Mouse (Mus musculus) liver, embryonic 13.5 days (tissue): ENCODE measurements around the gene Slc28a3. TPM values are rescaled to one million over a fixed set of nuclear protein-coding genes. Genes with fewer than 3 reads are reported as not detected.

Experiments
- ATAC-seq: fragments of 200-750 bp; cut with Nextera tagmentation; 2 replicates; pipeline ENCODE4 v1.8.0; 2017; ENCODE audit warnings: low read depth, mild to moderate bottlenecking, moderate number of reproducible peaks, moderate library complexity
- DNase-seq: peaks from one replicate; pipeline ENCODE4 v3.0.0; 2022
- H3K27ac ChIP-seq: fragments of 300-500 bp; sonication (generic); 2 replicates; pipeline ENCODE4 v1.5.1; 2015; ENCODE audit warnings: moderate library complexity, mild to moderate bottlenecking, inconsistent platforms
- H3K27me3 ChIP-seq: fragments of 300-500 bp; sonication (generic); 2 replicates; pipeline ENCODE4 v1.6.1; 2015; ENCODE audit warnings: mild to moderate bottlenecking, inconsistent platforms
- H3K36me3 ChIP-seq: fragments of 300-500 bp; sonication (generic); 2 replicates; pipeline ENCODE4 v1.6.1; 2015; ENCODE audit warnings: mild to moderate bottlenecking, inconsistent platforms
- H3K4me1 ChIP-seq: fragments of 300-500 bp; sonication (generic); replicated peaks from 2 replicates; pipeline ENCODE4 v1.6.1; 2015; ENCODE audit warnings: inconsistent platforms
- H3K4me2 ChIP-seq: fragments of 300-500 bp; sonication (generic); 2 replicates; pipeline ENCODE4 v1.6.1; 2015; ENCODE audit warnings: inconsistent platforms, mild to moderate bottlenecking, moderate library complexity
- H3K4me3 ChIP-seq: fragments of 300-500 bp; sonication (generic); replicated peaks from 2 replicates; pipeline ENCODE4 v1.5.1; 2015; ENCODE audit warnings: mild to moderate bottlenecking, inconsistent platforms
- H3K9ac ChIP-seq: fragments of 300-500 bp; sonication (generic); 2 replicates; pipeline ENCODE4 v1.6.1; 2015; ENCODE audit warnings: mild to moderate bottlenecking, inconsistent platforms
- H3K9me3 ChIP-seq: fragments of 300-500 bp; sonication (generic); replicated peaks from 2 replicates; pipeline ENCODE4 v1.6.1; 2016; ENCODE audit warnings: inconsistent platforms
- WGBS: fragments of 180-500 bp; shearing (Covaris S2); methylation state at CpG from one replicate; pipeline ENCODE4 v1.1.7; 2015; ENCODE audit not compliant: insufficient replicate concordance; 5-methylcytosine and 5-hydroxymethylcytosine counted together
- polyA plus RNA-seq: library from polyadenylated mRNA; unstranded; fragments of >200 nt; fragmentation: Nextera tagmentation; extraction: Ambion mirVana; gene quantifications from 2 replicates; pipeline ENCODE4 v1.2.1, GENCODE M21; 2015

Gene Slc28a3
- polyA plus RNA-seq, 1 experiment from 2014 or later = not detected

- Histone ChIP-seq H3K27ac (peak overlapping the region; percentile 88), H3K4me1 (peaks cover 76% of the 10 kb centered on the region), H3K9ac (0 out of 2 replicates have a peak overlapping the region, but pooled peaks have one; percentile 35), H3K4me2 (peak overlapping the region; percentile 82), H3K27me3 (0 out of 2 replicates have a peak, but pooled peaks cover 6% of the 10 kb centered on the region), H3K36me3 (no peaks in the 10 kb centered on the region), H3K9me3 (no peaks in the 10 kb centered on the region), H3K4me3 (no peak overlapping the region)
- DNase-seq = peak; percentile 28
- ATAC-seq = peak; percentile 40
- WGBS = 49% methylated on average over 9 of the region's 9 CpGs
Measured at GRCm38 (mm10) chr13:58521331-58522030, 89.2 kb downstream of the Slc28a3 start.

DNA sequence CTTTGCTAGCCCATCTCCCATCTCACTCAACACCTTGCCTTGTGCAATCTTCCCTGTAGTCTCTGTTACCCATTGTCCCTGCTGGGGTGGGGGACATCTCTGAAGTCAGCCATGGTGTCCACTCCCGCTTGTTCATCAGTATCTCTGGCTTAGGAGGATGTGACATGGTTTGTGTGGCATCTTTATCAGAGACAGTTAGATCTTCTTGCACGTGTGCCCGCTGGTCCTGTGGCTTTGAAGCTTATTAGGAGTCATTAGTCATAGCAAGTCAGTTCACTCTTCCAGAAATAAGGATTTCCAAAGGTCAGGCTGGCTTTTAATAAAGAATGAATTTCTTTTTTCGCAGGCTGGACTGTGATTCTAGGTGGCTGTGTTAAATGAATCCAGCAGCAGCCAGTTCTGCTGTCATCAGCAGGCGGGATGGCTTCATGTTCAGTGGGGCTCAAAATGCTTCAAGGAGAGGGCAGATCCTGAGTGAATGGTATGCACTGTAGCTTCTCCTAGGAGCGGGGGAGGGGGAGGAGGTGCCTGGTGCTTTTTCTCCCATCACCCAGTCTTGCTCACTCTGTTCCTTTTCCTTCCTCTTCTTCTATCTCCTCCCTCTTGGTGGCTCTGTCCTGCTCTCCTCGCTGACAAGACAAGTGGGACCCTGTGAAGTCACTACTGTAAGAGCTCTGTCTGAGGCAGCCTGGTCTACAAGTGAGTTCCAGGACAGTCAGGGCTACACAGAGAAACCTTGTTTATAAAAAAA is 89.9 kb downstream of the Slc28a3 start:
- Histone ChIP-seq H3K27ac (peak overlapping the region; percentile 88), H3K4me2 (peak overlapping the region; percentile 82), H3K4me1 (peaks cover 84% of the 10 kb centered on the region), H3K36me3 (no peaks in the 10 kb centered on the region), H3K9me3 (no peaks in the 10 kb centered on the region), H3K27me3 (0 out of 2 replicates have a peak, but pooled peaks cover 6% of the 10 kb centered on the region), H3K9ac (peak overlapping the region; percentile 35; the same call in 1 of the 2 replicates), H3K4me3 (no peak overlapping the region)
- ATAC-seq (no peak), DNase-seq (no peak)
- 40% methylated on average over 7 of the region's 7 CpGs for WGBS

DNA sequence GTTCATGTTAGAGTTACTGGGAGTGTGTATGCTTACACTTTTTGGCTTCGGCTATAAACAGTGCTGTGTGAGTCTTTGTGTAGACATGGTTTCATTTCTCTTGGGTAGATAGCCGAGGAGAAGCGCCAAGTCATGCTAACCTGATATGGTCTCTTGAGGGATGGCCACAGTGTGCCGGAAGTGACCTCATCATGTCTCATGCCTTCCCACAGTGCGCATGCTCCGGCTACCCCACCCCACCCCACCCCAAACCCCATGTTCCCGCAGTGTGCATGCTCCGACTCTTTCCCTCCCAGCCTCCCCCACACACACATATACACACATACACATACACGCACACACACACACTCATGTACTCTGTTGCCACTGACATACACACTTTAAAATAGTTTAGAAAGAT is 90.6 kb downstream of the Slc28a3 start:
- H3K27ac ChIP-seq = peak overlapping the region; percentile 88

DNA sequence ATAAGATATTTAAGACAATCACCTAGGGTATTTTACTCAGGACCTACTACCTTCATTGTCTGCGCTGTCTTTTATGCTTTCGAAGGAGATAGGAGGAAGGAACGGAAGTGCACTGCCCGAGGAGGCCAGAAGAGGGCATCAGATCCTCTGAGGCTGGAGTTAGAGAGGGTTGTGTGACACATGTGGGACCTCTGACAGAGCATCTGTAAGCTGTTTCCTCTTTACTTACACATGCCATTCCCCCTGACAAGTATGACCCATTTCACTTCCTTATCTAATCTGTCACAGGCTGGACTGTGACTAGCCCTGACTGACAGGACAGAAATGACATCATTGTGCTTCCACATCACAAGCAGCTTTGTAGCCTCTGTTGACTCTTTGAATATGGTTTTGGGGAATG is 94.4 kb downstream of the Slc28a3 start:
- Histone ChIP-seq H3K9me3 (no peaks in the 10 kb centered on the region), H3K4me3 (no peak overlapping the region), H3K27ac (peak overlapping the region; percentile 47; the same call in 1 of the 2 replicates), H3K36me3 (no peaks in the 10 kb centered on the region), H3K27me3 (0 out of 2 replicates have a peak, but pooled peaks cover 2% of the 10 kb centered on the region), H3K4me2 (no peak overlapping the region), H3K9ac (peak overlapping the region; percentile 43; the same call in 1 of the 2 replicates), H3K4me1 (peaks cover 47% of the 10 kb centered on the region)
- ATAC-seq (peak; percentile 50), DNase-seq (no peak)
- WGBS = 84% methylated on average over 4 of the region's 4 CpGs

More for the DNA sequence above, 90.6 kb downstream of the Slc28a3 start:
- Histone ChIP-seq H3K27me3 (0 out of 2 replicates have a peak, but pooled peaks cover 6% of the 10 kb centered on the region), H3K4me3 (no peak overlapping the region), H3K9me3 (no peaks in the 10 kb centered on the region), H3K4me1 (peaks cover 84% of the 10 kb centered on the region), H3K4me2 (peak overlapping the region; percentile 82), H3K9ac (peak overlapping the region; percentile 35; the same call in 1 of the 2 replicates), H3K36me3 (no peaks in the 10 kb centered on the region)
- ATAC-seq = peak; percentile 76
- DNase-seq = peak; percentile 64
- WGBS = 48% methylated on average over 9 of the region's 9 CpGs

GRCm38 (mm10) chr13:58515635-58516034 is 95.0 kb downstream of the Slc28a3 start:
- peaks cover 40% of the 10 kb centered on the region for H3K4me1 ChIP-seq
- H3K4me2 ChIP-seq = no peak overlapping the region
- no peaks in the 10 kb centered on the region for H3K9me3 ChIP-seq
- no peak overlapping the region for H3K9ac ChIP-seq
- no peaks in the 10 kb centered on the region for H3K36me3 ChIP-seq
- DNase-seq (no peak), ATAC-seq (no peak)
- no peak overlapping the region for H3K4me3 ChIP-seq
- WGBS = 57% methylated on average over 5 of the region's 5 CpGs
- H3K27me3 ChIP-seq = 0 out of 2 replicates have a peak, but pooled peaks cover 2% of the 10 kb centered on the region
- no peak overlapping the region for H3K27ac ChIP-seq

GRCm38 (mm10) chr13:58514147-58514727 is 96.4 kb downstream of the Slc28a3 start:
- Histone ChIP-seq H3K4me3 (no peak overlapping the region), H3K9ac (no peak overlapping the region), H3K27me3 (peaks cover 6% of the 10 kb centered on the region; the same call in 1 of the 2 replicates), H3K27ac (no peak overlapping the region), H3K36me3 (no peaks in the 10 kb centered on the region), H3K4me2 (no peak overlapping the region), H3K4me1 (peaks cover 28% of the 10 kb centered on the region), H3K9me3 (no peaks in the 10 kb centered on the region)
- WGBS = 70% methylated on average over 8 of the region's 8 CpGs
- ATAC-seq (no peak), DNase-seq (no peak)

DNA sequence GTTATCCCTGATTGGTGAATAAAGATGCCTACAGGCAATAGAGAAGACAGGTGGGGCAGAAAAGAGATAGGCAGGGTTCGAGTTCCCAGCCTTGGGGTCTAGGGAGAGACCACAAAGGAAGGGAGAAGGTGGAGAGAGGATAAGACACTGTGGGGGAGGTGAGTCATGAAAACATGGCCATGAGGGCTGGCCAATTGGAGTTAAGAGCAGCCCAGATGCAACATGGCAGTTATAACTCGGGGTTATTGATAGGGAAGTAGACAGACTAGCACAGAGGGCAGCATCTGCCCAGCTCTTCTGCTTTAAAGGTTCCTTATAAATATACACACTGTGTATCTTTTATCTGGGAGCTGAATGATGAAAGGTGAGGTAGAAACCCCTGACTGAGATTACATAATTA is 98.8 kb downstream of the Slc28a3 start:
- Histone ChIP-seq H3K36me3 (no peaks in the 10 kb centered on the region), H3K27me3 (peaks cover 11% of the 10 kb centered on the region), H3K4me2 (no peak overlapping the region), H3K9ac (no peak overlapping the region), H3K4me1 (peaks cover 21% of the 10 kb centered on the region), H3K9me3 (no peaks in the 10 kb centered on the region), H3K4me3 (no peak overlapping the region), H3K27ac (no peak overlapping the region)
- WGBS = 28% methylated on average over 2 of the region's 2 CpGs
- DNase-seq (no peak), ATAC-seq (no peak)

DNA sequence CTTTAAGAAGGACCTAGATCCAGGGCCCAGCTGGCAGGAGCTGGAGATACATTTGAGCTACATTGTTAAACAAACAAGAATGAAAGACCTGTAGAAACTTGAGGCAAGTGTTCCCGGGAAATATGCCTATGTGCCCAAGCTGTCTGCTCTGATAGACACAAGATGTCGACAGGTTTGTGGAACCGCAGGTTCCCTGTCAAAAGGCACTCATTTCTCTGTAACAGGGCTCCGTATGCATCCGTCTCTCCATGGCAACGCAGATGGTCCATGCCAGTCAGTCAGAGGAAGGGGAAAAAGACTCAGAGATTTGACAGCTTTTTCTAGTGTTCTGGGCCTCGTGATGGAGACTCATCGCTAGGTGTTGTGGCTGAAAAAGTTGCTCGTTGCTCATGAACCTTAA is 99.4 kb downstream of the Slc28a3 start:
- no peaks in the 10 kb centered on the region for H3K9me3 ChIP-seq
- ATAC-seq (no peak), DNase-seq (no peak)
- H3K36me3 ChIP-seq = no peaks in the 10 kb centered on the region
- no peak overlapping the region for H3K27ac ChIP-seq
- WGBS = 78% methylated on average over 9 of the region's 9 CpGs
- no peak overlapping the region for H3K4me3 ChIP-seq
- H3K4me2 ChIP-seq = no peak overlapping the region
- no peak overlapping the region for H3K9ac ChIP-seq
- peaks cover 14% of the 10 kb centered on the region for H3K4me1 ChIP-seq
- peaks cover 14% of the 10 kb centered on the region for H3K27me3 ChIP-seq

DNA sequence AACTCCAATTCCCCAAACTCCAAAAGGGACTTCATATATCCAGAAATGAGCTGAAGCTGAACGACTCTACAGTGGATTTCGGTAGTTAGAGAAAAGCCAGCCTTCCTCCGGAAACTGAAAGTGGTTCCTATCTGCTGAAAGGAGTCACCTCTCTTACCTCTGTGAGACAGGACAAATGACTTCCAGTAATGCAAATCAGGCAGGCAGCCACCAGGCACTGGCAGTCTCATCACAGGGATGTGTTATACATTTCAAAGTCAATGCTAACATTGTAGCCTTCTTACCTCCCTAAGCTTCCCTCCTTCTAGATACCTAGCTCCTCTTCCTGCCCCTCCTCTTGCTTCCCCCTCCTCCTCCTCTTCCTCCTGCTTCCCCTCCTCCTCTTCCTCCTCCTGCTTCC is 101.4 kb downstream of the Slc28a3 start:
- Histone ChIP-seq H3K27ac (no peak overlapping the region), H3K4me1 (0 out of 2 replicates have a peak, but pooled peaks cover 4% of the 10 kb centered on the region), H3K9ac (no peak overlapping the region), H3K9me3 (no peaks in the 10 kb centered on the region), H3K4me3 (no peak overlapping the region), H3K36me3 (no peaks in the 10 kb centered on the region), H3K27me3 (peaks cover 27% of the 10 kb centered on the region), H3K4me2 (no peak overlapping the region)
- WGBS = 19% methylated on average over 3 of the region's 3 CpGs
- ATAC-seq (no peak), DNase-seq (no peak)

GRCm38 (mm10) chr13:58503610-58504009 is 107.1 kb downstream of the Slc28a3 start:
- no peak overlapping the region for H3K9ac ChIP-seq
- no peaks in the 10 kb centered on the region for H3K9me3 ChIP-seq
- whole genome bisulfite sequencing = 34% methylated on average over 2 of the region's 2 CpGs
- no peak overlapping the region for H3K4me3 ChIP-seq
- no peak overlapping the region for H3K27ac ChIP-seq
- H3K36me3 ChIP-seq = no peaks in the 10 kb centered on the region
- no peaks in the 10 kb centered on the region for H3K4me1 ChIP-seq
- DNase-seq (no peak), ATAC-seq (no peak)
- H3K27me3 ChIP-seq = peaks cover 32% of the 10 kb centered on the region
- H3K4me2 ChIP-seq = no peak overlapping the region

DNA sequence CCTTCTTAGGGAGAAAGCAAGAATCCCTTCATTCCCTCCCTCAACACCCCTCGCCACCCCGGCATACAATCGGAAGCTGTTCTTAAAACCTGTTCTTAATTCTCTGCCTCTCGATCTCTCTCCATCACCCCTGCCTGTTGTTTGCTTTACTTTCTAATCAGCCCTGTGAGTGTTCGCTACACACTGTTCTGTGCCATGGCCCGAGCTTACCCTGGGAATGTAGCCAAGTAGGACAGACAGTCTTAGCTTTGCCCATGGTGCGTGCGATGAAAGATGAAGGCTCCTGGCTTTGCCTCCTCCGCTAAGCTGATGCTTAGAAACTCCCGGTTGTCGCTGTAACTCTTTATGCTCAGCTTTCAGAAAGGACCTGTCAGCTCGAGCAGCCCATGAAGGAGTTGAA is 112.9 kb downstream of the Slc28a3 start:
- no peak overlapping the region for H3K27ac ChIP-seq
- H3K4me2 ChIP-seq = no peak overlapping the region
- no peaks in the 10 kb centered on the region for H3K36me3 ChIP-seq
- no peak for ATAC-seq
- peaks cover 22% of the 10 kb centered on the region for H3K27me3 ChIP-seq
- DNase-seq = no peak
- H3K9ac ChIP-seq = no peak overlapping the region
- H3K4me1 ChIP-seq = no peaks in the 10 kb centered on the region
- WGBS = 74% methylated on average over 12 of the region's 12 CpGs
- no peak overlapping the region for H3K4me3 ChIP-seq
- H3K9me3 ChIP-seq = no peaks in the 10 kb centered on the region
